Mouse (Mus musculus) ES-E14 (cell line): ENCODE results near the gene Emc4. TPM values are rescaled to one million over a fixed set of nuclear protein-coding genes. Genes with fewer than 3 reads are reported as not detected.

Experiments
- DNase-seq: peaks from one replicate; pipeline ENCODE4 v3.0.0-alpha.2; 2013; ENCODE audit warnings: low read depth, low spot score
- H3K27ac ChIP-seq: 2 replicates; pipeline ENCODE4 v1.5.1; 2012; ENCODE audit warnings: low read depth, mild to moderate bottlenecking, low read length, moderate library complexity, mixed read lengths; ENCODE audit not compliant: poor library complexity, insufficient read depth, severe bottlenecking
- H3K36me3 ChIP-seq: 2 replicates; pipeline ENCODE4 v1.6.1; 2012; ENCODE audit warnings: mild to moderate bottlenecking, low read length, moderate library complexity, mixed read lengths; ENCODE audit not compliant: control insufficient read depth, poor library complexity, insufficient read depth, severe bottlenecking
- H3K4me1 ChIP-seq, 2 experiments: fragments of 150-350 bp in 1 of 2; sonication (generic) in 1 of 2; 2 replicates each; pipeline ENCODE4 v1.6.1; 2012; ENCODE audit warnings: low read length in 2 of 2, mild to moderate bottlenecking in 1 of 2, mixed read lengths in 1 of 2; ENCODE audit not compliant: control insufficient read depth in 2 of 2, insufficient read depth in 2 of 2, poor library complexity in 1 of 2
- H3K4me3 ChIP-seq, 2 experiments: fragments of 150-350 bp in 1 of 2; sonication (generic) in 1 of 2; 2 replicates each; pipeline ENCODE4 v1.5.1; 2012; ENCODE audit warnings: low read length in 2 of 2, low read depth in 1 of 2, mild to moderate bottlenecking in 1 of 2, mixed read lengths in 1 of 2; ENCODE audit not compliant: insufficient read depth in 1 of 2, poor library complexity in 1 of 2, severe bottlenecking in 1 of 2
- H3K9ac ChIP-seq: 2 replicates; pipeline ENCODE4 v1.6.1; 2012; ENCODE audit warnings: low read depth, mild to moderate bottlenecking, low read length, mixed read lengths; ENCODE audit not compliant: poor library complexity, insufficient read depth, severe bottlenecking
- H3K9me3 ChIP-seq: fragments of 150-350 bp; sonication (generic); 2 replicates; pipeline ENCODE4 v1.6.1; 2012; ENCODE audit warnings: low read depth, mild to moderate bottlenecking, low read length; ENCODE audit not compliant: control insufficient read depth, insufficient read depth
- CHD2 ChIP-seq: IDR thresholded peaks from 2 replicates; pipeline ENCODE4 v1.6.1; 2014; ENCODE audit warnings: mild to moderate bottlenecking, low read depth, low read length, inconsistent platforms
- HCFC1 ChIP-seq: IDR thresholded peaks from 2 replicates; pipeline ENCODE4 v1.6.1; 2012; ENCODE audit warnings: low read length, inconsistent platforms, borderline replicate concordance; ENCODE audit not compliant: insufficient read depth
- MAFK ChIP-seq: IDR thresholded peaks from 2 replicates; pipeline ENCODE4 v1.6.1; 2014; ENCODE audit warnings: mild to moderate bottlenecking, low read depth, low read length, inconsistent platforms; ENCODE audit not compliant: insufficient read depth
- ZC3H11A ChIP-seq: IDR thresholded peaks from 2 replicates; pipeline ENCODE4 v1.6.1; 2012; ENCODE audit warnings: low read depth, mild to moderate bottlenecking, inconsistent platforms, low read length, borderline replicate concordance
- ZNF384 ChIP-seq: IDR thresholded peaks from 2 replicates; pipeline ENCODE4 v1.6.1; 2012; ENCODE audit warnings: low read depth, low read length, inconsistent platforms
- in situ Hi-C, 2 experiments: fragments of 600-800 bp; cut with MboI; formaldehyde crosslinking; loops; one replicate each; pipeline ENCODE4 v1.15.1; 2025; ENCODE audit warnings: low sequenced_read_pairs in 2 of 2, inconsistent platforms in 1 of 2; ENCODE audit not compliant: unreplicated experiment in 2 of 2
- total RNA-seq: library from RNA; depleted of rRNA; stranded (reverse); fragments of 300-350 nt; gene quantifications from 2 replicates; pipeline ENCODE4 v1.2.3, GENCODE M21; 2012

Gene Emc4
- total RNA-seq, 1 experiment = 153 TPM

GRCm38 (mm10) chr2:112337211-112337610, 30.6 kb downstream of the Emc4 start:
- no peak overlapping the region for H3K4me3 ChIP-seq
- no peak for DNase-seq
- in situ Hi-C loops = no loop called here

DNA sequence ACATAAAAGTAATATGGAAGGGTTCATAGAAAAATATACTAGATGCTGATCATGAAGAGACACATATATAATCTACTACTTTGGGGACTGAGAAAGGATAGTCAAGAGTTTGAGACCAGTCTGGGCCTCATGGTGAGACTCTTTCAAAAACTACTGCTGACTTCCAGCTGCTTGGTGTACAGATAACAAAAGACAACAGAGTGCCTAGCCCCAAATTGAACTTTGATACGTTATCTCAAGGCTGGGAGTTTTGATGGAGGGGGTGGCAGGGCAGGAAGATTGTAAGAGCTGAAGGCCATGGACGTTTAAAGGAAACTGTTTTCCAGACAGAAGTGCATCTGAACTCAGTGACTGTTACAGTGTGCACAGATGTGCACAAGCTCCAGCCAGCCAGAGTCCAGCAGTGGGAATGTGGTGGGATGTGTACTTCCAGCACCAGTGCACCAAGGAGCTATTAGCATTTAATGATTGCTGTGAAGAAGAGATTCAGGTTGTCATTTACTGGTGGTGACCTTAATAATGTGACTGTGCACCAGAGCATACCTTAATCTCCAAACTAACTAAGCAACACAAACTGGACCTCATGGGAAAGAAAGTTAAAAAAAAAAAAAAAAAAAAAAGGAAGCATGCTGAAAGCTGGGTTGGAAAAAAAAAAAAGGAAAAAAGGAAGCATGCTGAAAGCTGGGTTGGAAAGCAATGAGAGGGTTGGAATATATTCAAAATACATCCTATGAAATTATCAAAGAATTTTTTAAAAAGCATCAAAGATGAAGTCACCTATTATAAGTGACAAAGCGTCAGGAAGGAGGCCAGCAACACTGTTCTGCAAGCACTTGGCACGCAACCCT, 35.6 kb downstream of the Emc4 start:
- in situ Hi-C loops = no loop called here
- TF ChIP-seq ZNF384 (no peak), ZC3H11A (no peak), CHD2 (no peak), HCFC1 (no peak), MAFK (no peak)
- DNase-seq = no peak
- no peaks in the 10 kb centered on the region for H3K4me1 ChIP-seq
- no peak overlapping the region for H3K4me3 ChIP-seq
- no peaks in the 10 kb centered on the region for H3K9me3 ChIP-seq
- H3K27ac ChIP-seq = no peak overlapping the region
- no peak overlapping the region for H3K9ac ChIP-seq
- 0 out of 2 replicates have a peak, but pooled peaks cover 4% of the 10 kb centered on the region for H3K36me3 ChIP-seq

More at GRCm38 (mm10) chr2:112337211-112337610, 30.6 kb downstream of the Emc4 start:
- no peak for TF ChIP-seq CHD2
- no peak for TF ChIP-seq ZNF384
- TF ChIP-seq HCFC1 = no peak
- TF ChIP-seq ZC3H11A = no peak
- no peak for TF ChIP-seq MAFK
- Histone ChIP-seq H3K9me3 (no peaks in the 10 kb centered on the region), H3K27ac (no peak overlapping the region), H3K4me1 (no peaks in the 10 kb centered on the region), H3K36me3 (peaks cover 6% of the 10 kb centered on the region; the same call in 1 of the 2 replicates), H3K9ac (no peak overlapping the region)

GRCm38 (mm10) chr2:112328069-112328777, 39.6 kb downstream of the Emc4 start:
- no peaks in the 10 kb centered on the region for H3K4me1 ChIP-seq
- TF ChIP-seq CHD2 (no peak), ZC3H11A (no peak), ZNF384 (no peak), MAFK (no peak), HCFC1 (no peak)
- in situ Hi-C loops = no loop called here
- H3K4me3 ChIP-seq = no peak overlapping the region
- no peak overlapping the region for H3K9ac ChIP-seq
- no peaks in the 10 kb centered on the region for H3K9me3 ChIP-seq
- DNase-seq = no peak
- H3K36me3 ChIP-seq = no peaks in the 10 kb centered on the region
- no peak overlapping the region for H3K27ac ChIP-seq

GRCm38 (mm10) chr2:112318905-112319304, 48.9 kb downstream of the Emc4 start:
- H3K27ac ChIP-seq = no peak overlapping the region
- no peak overlapping the region for H3K9ac ChIP-seq
- H3K9me3 ChIP-seq = no peaks in the 10 kb centered on the region
- no peak for DNase-seq
- H3K4me3 ChIP-seq = no peak overlapping the region
- H3K36me3 ChIP-seq = no peaks in the 10 kb centered on the region
- TF ChIP-seq ZC3H11A = no peak
- TF ChIP-seq ZNF384 = no peak
- TF ChIP-seq CHD2 = no peak
- TF ChIP-seq MAFK = no peak
- TF ChIP-seq HCFC1 = no peak
- in situ Hi-C loops = no loop called here
- H3K4me1 ChIP-seq = no peaks in the 10 kb centered on the region
